Mouse (Mus musculus): ENCODE measurements around the gene Ankrd34b. TPM values are rescaled to one million over a fixed set of nuclear protein-coding genes. Genes with fewer than 3 reads are reported as not detected.

Ankrd34b gene
- not detected for total RNA-seq (2021)
- long read RNA-seq, experiment 1: 0 reads
- long read RNA-seq, experiment 2: 0 reads

- DNase-seq (ENCODE audit: low spot score): no peak
Observed at GRCm38 (mm10) chr13:92425758-92426264, at the start of gene Ankrd34b. TSS of gene Ankrd34b (plus strand) at chr13:92425896.

DNA sequence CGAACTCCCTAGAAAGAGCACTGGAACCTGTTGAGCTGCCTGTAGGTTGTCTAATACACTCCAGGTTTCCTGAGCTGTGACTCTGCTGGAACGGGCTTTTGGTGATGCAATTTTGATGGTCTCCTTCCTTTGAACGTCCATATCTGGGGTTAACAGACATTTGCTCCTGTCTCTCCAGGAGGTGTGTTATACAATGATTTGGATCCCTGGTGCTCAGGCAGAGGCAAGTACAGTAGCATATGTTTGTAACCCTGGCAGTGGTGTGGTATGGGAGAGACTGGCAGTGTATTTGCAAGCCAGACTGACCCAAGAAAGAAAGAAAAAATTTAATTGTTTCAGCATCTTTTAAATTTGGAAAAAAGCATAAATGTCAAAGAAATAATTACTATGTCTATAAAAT is 38.3 kb upstream of the Ankrd34b start:
- no peak for DNase-seq (ENCODE audit: low spot score)

GRCm38 (mm10) chr13:92393047-92393661 is 32.5 kb upstream of the Ankrd34b start:
- no peak for DNase-seq (ENCODE audit: low spot score)

GRCm38 (mm10) chr13:92398491-92399384 is 27.0 kb upstream of the Ankrd34b start:
- DNase-seq (ENCODE audit: low spot score): no peak

- DNase-seq (ENCODE audit: low spot score): no peak
Observed at GRCm38 (mm10) chr13:92402063-92402462, 23.6 kb upstream of the Ankrd34b start.

DNA sequence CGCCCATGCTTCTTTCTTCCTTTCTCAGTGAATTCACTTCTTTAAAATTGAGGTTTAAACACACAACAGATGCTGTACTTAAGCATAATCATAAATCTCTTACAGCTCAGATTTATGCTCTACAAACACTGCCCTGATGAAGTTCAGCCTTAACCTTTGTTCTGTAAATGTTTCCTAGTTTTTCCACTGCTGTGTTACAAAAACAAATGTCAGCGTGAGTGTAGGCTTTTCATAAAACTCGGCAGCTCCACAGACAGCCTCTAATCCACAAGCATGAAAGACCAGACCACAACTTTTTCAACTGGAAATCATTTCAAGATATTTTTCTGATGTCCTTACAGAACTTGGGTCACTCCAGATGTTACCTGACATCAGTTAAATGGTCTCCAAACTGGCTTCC is 22.2 kb upstream of the Ankrd34b start:
- no peak for DNase-seq (ENCODE audit: low spot score)

- DNase-seq (ENCODE audit: low spot score): no peak
Observed at GRCm38 (mm10) chr13:92410486-92410885, 15.2 kb upstream of the Ankrd34b start.

GRCm38 (mm10) chr13:92419630-92420029 is 6.1 kb upstream of the Ankrd34b start:
- DNase-seq (ENCODE audit: low spot score): no peak

DNA sequence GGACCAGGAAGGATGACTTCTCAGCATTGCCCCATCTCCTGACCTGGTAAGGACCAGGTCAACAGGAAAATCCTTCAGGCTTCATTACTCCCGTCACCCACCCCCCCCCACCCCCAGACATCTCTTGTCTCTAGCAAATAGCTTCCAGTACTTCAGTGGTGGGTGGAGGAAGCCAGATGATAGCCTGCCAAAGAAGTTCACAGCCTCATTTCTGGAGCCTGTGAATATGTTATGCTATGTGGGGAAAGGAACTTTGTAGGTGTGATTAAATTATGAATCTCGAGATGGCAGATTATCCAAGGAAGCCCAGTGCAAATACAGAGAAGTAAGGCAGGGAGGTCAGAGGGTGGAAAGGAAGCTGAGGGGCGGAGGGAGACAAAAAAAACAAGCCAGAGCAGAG is 2.0 kb upstream of the Ankrd34b start:
- DNase-seq (ENCODE audit: low spot score): no peak

GRCm38 (mm10) chr13:92426294-92427051 is 777 bp downstream of the Ankrd34b start:
- no peak for DNase-seq (ENCODE audit: low spot score)

- no peak for DNase-seq (ENCODE audit: low spot score)
Observed at GRCm38 (mm10) chr13:92427351-92427855, 1.7 kb downstream of the Ankrd34b start.

GRCm38 (mm10) chr13:92438656-92439055 is 13.0 kb downstream of the Ankrd34b start:
- DNase-seq (ENCODE audit: low spot score): no peak

DNA sequence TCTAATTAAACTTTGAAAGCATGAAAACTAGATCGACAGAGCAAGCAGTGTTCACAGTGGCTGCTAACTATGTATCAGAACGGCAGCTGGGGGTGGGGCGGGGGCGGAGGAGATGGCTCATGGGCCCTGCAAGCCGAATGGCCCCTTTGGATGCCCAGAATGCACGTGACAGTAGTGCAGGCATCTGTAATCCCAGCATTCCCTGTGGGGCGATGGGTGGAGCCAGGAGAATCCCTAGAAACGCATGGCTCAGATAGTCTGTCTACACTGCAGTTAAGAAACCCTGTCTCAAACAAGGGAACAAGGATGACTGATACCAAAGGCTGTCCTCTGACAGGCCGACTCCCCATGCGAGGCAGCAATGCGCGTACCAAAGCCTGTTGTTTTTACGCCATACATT is 14.6 kb downstream of the Ankrd34b start:
- no peak for DNase-seq (ENCODE audit: low spot score)

DNA sequence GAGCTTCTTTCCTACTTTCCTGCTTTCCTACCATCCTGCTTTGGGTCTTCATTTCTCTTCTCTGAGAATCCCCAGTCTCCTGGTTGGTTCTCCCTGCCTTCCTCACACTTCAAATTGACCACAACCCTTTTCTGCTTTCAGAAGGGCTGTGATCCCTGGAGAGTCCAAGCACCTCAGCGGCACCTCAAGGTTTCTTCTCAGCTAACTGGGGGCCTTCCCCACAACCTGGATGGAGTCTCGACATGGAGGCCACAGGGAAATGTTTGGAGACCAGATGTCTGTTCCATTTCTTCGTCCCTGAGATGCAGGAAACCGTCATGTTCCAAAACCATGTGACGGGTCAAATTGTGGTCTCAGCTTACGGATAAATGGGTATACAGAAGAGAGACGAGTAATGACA is 21.2 kb downstream of the Ankrd34b start:
- no peak for DNase-seq (ENCODE audit: low spot score)

DNA sequence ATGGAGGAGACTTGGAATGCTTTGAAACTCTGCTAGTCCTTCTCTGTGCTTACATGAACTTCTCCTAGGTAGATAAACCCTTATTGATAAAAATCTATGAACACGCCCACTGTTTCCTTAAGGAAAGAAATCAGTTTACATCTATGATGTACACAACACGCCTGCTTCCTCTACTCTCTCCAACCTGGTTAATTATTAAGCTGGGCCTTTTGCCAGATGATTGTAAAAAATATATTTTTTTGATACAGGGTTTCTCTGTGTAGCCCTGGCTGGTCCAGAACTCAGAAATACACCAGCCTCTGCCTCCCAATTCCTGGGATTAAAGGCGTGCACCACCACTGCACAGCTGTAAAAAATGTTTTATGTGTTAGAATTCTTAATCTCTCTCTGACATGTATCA is 39.0 kb downstream of the Ankrd34b start:
- DNase-seq (ENCODE audit: low spot score): no peak

GRCm38 (mm10) chr13:92467891-92468290 is 42.2 kb downstream of the Ankrd34b start:
- no peak for DNase-seq (ENCODE audit: low spot score)

DNA sequence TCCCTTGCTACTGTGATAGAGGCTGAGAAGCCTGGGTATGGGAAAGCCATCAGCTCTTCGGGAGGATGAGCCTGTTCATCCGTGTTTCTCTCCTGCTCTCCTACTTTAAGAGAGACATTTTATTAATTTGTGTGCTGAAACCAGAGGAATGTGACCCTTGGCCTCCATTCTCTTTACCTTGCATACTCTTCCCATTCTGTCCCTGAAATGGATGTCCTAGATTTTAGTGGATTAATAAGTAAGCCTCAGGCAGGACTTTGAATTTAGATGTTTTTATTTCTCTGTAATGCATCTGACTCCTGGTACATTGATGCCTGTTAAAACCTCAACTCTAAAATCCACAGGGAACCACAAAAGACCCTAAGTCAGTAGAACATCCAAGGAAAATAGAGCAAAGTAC is 43.7 kb downstream of the Ankrd34b start:
- DNase-seq (ENCODE audit: low spot score): no peak

- no peak for DNase-seq (ENCODE audit: low spot score)
Observed at GRCm38 (mm10) chr13:92470151-92470550, 44.5 kb downstream of the Ankrd34b start.

DNA sequence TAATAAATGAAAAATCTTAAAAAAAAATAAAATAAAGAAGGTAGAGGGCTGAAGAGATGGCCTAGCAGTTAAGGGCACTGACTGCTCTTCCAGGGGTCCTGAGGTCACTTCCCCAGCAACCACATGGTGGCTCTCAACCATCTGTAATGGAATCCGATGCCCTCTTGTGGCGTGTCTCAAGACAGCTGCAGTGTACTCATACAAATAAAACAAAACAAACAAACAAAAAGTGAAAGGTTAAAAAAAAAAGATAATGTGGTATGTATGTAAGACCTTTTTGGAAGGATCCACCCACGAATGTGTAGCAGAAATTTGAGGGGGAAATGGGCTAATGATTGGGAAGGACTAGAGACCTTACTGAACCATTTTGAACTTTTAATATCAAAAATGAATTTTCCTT is 57.7 kb downstream of the Ankrd34b start:
- peak; percentile 32 for DNase-seq (ENCODE audit: low spot score)

DNA sequence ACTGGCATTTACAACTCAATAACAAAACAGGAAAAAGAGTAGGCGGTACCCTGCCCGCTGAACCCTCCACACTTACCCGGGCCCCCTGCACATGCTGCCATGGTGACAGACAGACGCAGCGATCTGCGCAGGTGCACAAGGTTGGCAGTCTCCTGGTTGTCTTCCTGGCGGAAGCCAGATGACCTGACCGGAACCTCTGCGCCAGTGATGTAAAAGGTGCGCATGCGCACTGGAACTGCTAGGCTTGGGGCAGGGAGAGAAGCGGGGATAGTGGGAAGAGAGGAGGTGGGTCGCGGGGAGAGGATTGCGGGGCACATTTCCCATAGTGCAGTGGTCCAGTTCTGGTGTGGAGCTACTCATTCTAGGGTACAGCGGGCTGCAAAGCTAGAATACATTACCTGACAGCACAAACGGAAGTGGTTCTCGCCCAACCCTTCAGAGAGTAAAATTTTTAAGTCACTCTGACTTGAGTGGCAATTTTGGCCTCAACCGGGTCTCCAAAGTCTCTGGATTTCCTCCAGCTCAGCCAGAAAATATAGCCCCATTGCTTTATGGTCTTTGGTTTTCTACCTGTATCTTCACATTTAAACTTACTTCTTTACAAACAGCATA is 58.3 kb downstream of the Ankrd34b start, which contains the start of gene Fam151b:
Gene Fam151b, minus strand, starts transcription at position 164 of the 612 bp plus-strand sequence.
- DNase-seq (ENCODE audit: low spot score): peak; percentile 85

- no peak for DNase-seq (ENCODE audit: low spot score)
Observed at GRCm38 (mm10) chr13:92490817-92491216, 65.1 kb downstream of the Ankrd34b start.

Data from gastrocnemius, adult 18-20 months (tissue).